Mouse (Mus musculus): ENCODE measurements around the gene Stk38l. TPM values are rescaled to one million over a fixed set of nuclear protein-coding genes. Genes with fewer than 3 reads are reported as not detected.

Stk38l gene
- polyA plus RNA-seq, 1 experiment from 2014 or later = 11.6 TPM

DNA sequence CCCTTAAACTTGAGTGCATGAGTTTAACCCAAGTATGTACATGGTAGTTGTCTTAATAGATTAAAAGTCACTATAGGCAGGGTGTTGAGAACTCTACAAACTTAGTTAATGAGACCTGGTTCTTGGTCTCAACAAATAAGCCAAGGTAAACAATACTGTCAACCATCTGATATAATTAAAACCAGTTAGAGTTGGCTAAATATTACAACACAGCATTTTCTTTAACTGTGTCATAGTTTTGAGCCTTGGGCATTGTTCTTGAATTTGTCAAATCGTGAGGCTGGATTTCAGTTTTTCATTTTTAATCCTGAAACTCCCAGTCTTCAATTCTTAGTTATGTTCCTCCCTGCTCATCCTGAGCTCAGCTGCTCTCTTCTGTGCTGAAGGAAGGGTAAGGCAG, 6.2 kb downstream of the Stk38l start:
- Histone ChIP-seq H3K4me3 (ENCODE audit: low read depth, low read length) (no peak overlapping the region), H3K36me3 (ENCODE audit: control insufficient read depth, insufficient read depth) (no peaks in the 10 kb centered on the region), H3K4me1 (replicated peaks; ENCODE audit: control insufficient read depth, insufficient read depth, low read length) (peaks cover 16% of the 10 kb centered on the region), H3K27ac (ENCODE audit: low read depth, low read length) (no peak overlapping the region), H3K27me3 (replicated peaks; ENCODE audit: control insufficient read depth, insufficient read depth, low read length) (no peaks in the 10 kb centered on the region), H3K9ac (ENCODE audit: low read depth, low read length) (no peak overlapping the region), H3K4me2 (replicated peaks; ENCODE audit: low read depth) (no peak overlapping the region), H3K9me3 (ENCODE audit: control insufficient read depth) (no peaks in the 10 kb centered on the region)
- ATAC-seq = no peak
- WGBS = 80% methylated on average over 1 of the region's 1 CpGs
- no peak for TF ChIP-seq CTCF (IDR thresholded peaks at IDR 0.05; ENCODE audit: low read depth)

DNA sequence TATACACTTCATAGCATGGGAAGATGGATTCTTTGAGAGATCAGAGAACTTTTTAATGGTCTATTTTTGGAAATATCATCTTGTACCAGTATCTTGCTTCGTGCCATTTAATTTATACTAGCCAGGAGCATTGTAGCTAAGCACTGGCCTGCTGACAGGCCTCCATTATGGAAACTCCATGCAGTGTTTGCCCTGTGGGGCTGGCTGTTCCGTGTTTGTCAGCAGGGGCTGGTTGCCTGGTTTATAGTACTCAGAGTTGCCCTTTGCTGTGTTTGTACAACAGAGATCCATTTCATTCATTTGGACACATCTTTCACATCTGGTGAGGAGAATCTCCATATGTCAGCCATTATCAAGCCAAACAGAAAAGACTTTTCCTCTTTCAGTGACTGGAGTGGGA, 6.9 kb downstream of the Stk38l start:
- Histone ChIP-seq H3K4me3 (ENCODE audit: low read depth, low read length) (no peak overlapping the region), H3K27ac (ENCODE audit: low read depth, low read length) (no peak overlapping the region), H3K4me2 (replicated peaks; ENCODE audit: low read depth) (no peak overlapping the region), H3K36me3 (ENCODE audit: control insufficient read depth, insufficient read depth) (no peaks in the 10 kb centered on the region), H3K4me1 (replicated peaks; ENCODE audit: control insufficient read depth, insufficient read depth, low read length) (peaks cover 16% of the 10 kb centered on the region), H3K9ac (ENCODE audit: low read depth, low read length) (no peak overlapping the region), H3K27me3 (replicated peaks; ENCODE audit: control insufficient read depth, insufficient read depth, low read length) (no peaks in the 10 kb centered on the region), H3K9me3 (ENCODE audit: control insufficient read depth) (no peaks in the 10 kb centered on the region)
- ATAC-seq = no peak
- 48% methylated on average over 2 of the region's 2 CpGs for WGBS
- TF ChIP-seq CTCF (IDR thresholded peaks at IDR 0.05; ENCODE audit: low read depth) = no peak

DNA sequence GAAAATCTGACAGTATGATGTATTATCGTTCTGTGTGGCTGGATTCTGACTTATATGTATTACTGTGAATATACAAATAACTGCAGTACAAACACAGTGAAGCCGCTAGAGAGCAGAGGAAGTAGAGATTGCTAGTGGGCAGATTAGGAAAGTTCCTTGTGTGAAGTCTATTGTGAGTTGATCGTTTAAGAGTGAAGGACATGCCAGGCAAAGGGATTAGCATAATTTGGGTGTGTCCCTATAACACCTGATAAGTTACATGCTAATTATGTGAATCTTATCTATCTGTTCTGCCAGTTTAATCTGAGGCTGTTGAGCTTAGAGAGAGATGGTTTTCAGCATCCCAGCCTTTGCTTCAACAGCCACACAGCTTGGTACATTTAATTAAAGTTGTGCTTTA, 7.4 kb downstream of the Stk38l start:
- Histone ChIP-seq H3K4me2 (replicated peaks; ENCODE audit: low read depth) (no peak overlapping the region), H3K4me1 (replicated peaks; ENCODE audit: control insufficient read depth, insufficient read depth, low read length) (peaks cover 15% of the 10 kb centered on the region), H3K9me3 (ENCODE audit: control insufficient read depth) (no peaks in the 10 kb centered on the region), H3K9ac (ENCODE audit: low read depth, low read length) (no peak overlapping the region), H3K27me3 (replicated peaks; ENCODE audit: control insufficient read depth, insufficient read depth, low read length) (no peaks in the 10 kb centered on the region), H3K4me3 (ENCODE audit: low read depth, low read length) (no peak overlapping the region), H3K27ac (ENCODE audit: low read depth, low read length) (0 out of 2 replicates have a peak overlapping the region, but pooled peaks have one; percentile 15), H3K36me3 (ENCODE audit: control insufficient read depth, insufficient read depth) (no peaks in the 10 kb centered on the region)
- no peak for TF ChIP-seq CTCF (IDR thresholded peaks at IDR 0.05; ENCODE audit: low read depth)
- WGBS = 42% methylated on average over 3 of the region's 3 CpGs
- ATAC-seq = no peak

DNA sequence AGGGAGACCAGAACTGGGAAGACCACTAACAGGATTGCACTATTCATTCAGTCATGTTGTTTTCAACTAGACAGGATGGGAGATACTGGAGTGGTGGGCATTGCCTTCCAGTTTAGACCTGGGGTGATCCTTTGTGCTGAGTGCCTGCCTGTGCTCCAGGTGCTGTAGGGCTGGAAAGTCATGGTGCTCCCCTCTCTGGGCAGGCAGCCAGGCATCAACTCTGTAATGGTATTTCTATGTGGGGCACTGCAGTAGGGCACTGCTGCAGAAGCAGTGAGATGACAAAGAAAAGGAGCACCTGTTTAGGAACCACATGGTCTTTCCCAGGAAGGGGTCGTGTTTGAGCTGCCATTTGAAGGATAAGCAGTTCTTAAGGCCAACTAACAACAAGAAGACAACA, 7.9 kb downstream of the Stk38l start:
- 38% methylated on average over 1 of the region's 1 CpGs for WGBS
- TF ChIP-seq CTCF (IDR thresholded peaks at IDR 0.05; ENCODE audit: low read depth) = no peak
- Histone ChIP-seq H3K4me1 (replicated peaks; ENCODE audit: control insufficient read depth, insufficient read depth, low read length) (peaks cover 15% of the 10 kb centered on the region), H3K9me3 (ENCODE audit: control insufficient read depth) (no peaks in the 10 kb centered on the region), H3K9ac (ENCODE audit: low read depth, low read length) (no peak overlapping the region), H3K27me3 (replicated peaks; ENCODE audit: control insufficient read depth, insufficient read depth, low read length) (no peaks in the 10 kb centered on the region), H3K4me2 (replicated peaks; ENCODE audit: low read depth) (no peak overlapping the region), H3K36me3 (ENCODE audit: control insufficient read depth, insufficient read depth) (no peaks in the 10 kb centered on the region), H3K27ac (ENCODE audit: low read depth, low read length) (0 out of 2 replicates have a peak overlapping the region, but pooled peaks have one; percentile 15), H3K4me3 (ENCODE audit: low read depth, low read length) (no peak overlapping the region)
- no peak for ATAC-seq

DNA sequence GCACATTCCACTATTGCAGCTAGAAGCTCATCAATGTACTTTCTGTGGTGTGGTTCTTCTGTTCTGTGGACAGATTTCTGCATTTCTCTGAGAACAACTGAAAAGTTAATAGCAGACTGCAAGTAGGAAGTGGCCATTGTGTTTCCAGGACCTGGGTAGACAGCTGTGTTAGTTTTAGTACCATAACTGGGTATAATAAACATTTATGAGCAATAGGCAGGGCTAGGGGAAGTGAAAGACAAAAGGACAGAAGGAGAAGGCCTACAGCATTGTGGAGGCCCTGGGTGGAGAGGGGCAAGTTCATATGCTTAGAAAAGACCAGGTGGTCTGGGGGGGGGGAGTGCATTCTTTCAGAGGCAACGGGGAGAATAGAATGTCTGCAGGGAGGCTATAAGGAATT, 8.8 kb downstream of the Stk38l start:
- H3K9me3 ChIP-seq (ENCODE audit: control insufficient read depth) = no peaks in the 10 kb centered on the region
- no peak for TF ChIP-seq CTCF (IDR thresholded peaks at IDR 0.05; ENCODE audit: low read depth)
- H3K27ac ChIP-seq (ENCODE audit: low read depth, low read length) = peak overlapping the region; percentile 54; the same call in 1 of the 2 replicates
- no peak overlapping the region for H3K9ac ChIP-seq (ENCODE audit: low read depth, low read length)
- 25% methylated on average over 1 of the region's 1 CpGs for WGBS
- ATAC-seq = peak; percentile 88
- no peak overlapping the region for H3K4me3 ChIP-seq (ENCODE audit: low read depth, low read length)
- H3K4me2 ChIP-seq (replicated peaks; ENCODE audit: low read depth) = no peak overlapping the region
- H3K27me3 ChIP-seq (replicated peaks; ENCODE audit: control insufficient read depth, insufficient read depth, low read length) = no peaks in the 10 kb centered on the region
- peaks cover 15% of the 10 kb centered on the region for H3K4me1 ChIP-seq (replicated peaks; ENCODE audit: control insufficient read depth, insufficient read depth, low read length)
- no peaks in the 10 kb centered on the region for H3K36me3 ChIP-seq (ENCODE audit: control insufficient read depth, insufficient read depth)

GRCm38 (mm10) chr6:146738889-146739288, 14.1 kb downstream of the Stk38l start:
- Histone ChIP-seq H3K27ac (ENCODE audit: low read depth, low read length) (no peak overlapping the region), H3K4me1 (replicated peaks; ENCODE audit: control insufficient read depth, insufficient read depth, low read length) (peaks cover 2% of the 10 kb centered on the region; the same call in 1 of the 2 replicates), H3K9ac (ENCODE audit: low read depth, low read length) (no peak overlapping the region), H3K36me3 (ENCODE audit: control insufficient read depth, insufficient read depth) (no peaks in the 10 kb centered on the region), H3K4me2 (replicated peaks; ENCODE audit: low read depth) (no peak overlapping the region), H3K4me3 (ENCODE audit: low read depth, low read length) (no peak overlapping the region), H3K27me3 (replicated peaks; ENCODE audit: control insufficient read depth, insufficient read depth, low read length) (no peaks in the 10 kb centered on the region), H3K9me3 (ENCODE audit: control insufficient read depth) (no peaks in the 10 kb centered on the region)
- TF ChIP-seq CTCF (IDR thresholded peaks at IDR 0.05; ENCODE audit: low read depth) = no peak
- ATAC-seq = no peak
- WGBS = 71% methylated on average over 1 of the region's 1 CpGs

GRCm38 (mm10) chr6:146740724-146741123, 15.9 kb downstream of the Stk38l start:
- H3K9ac ChIP-seq (ENCODE audit: low read depth, low read length) = no peak overlapping the region
- no peaks in the 10 kb centered on the region for H3K36me3 ChIP-seq (ENCODE audit: control insufficient read depth, insufficient read depth)
- H3K4me1 ChIP-seq (replicated peaks; ENCODE audit: control insufficient read depth, insufficient read depth, low read length) = peaks cover 2% of the 10 kb centered on the region; the same call in 1 of the 2 replicates
- no peak overlapping the region for H3K4me3 ChIP-seq (ENCODE audit: low read depth, low read length)
- H3K27me3 ChIP-seq (replicated peaks; ENCODE audit: control insufficient read depth, insufficient read depth, low read length) = no peaks in the 10 kb centered on the region
- TF ChIP-seq CTCF (IDR thresholded peaks at IDR 0.05; ENCODE audit: low read depth) = no peak
- no peak for ATAC-seq
- no peak overlapping the region for H3K4me2 ChIP-seq (replicated peaks; ENCODE audit: low read depth)
- H3K9me3 ChIP-seq (ENCODE audit: control insufficient read depth) = no peaks in the 10 kb centered on the region
- H3K27ac ChIP-seq (ENCODE audit: low read depth, low read length) = no peak overlapping the region
